Mouse (Mus musculus) right cerebral cortex, postnatal 25 days (tissue): ENCODE results near the gene Pnpla7.
A peak's percentile ranks its signal among the peaks of the same experiment; 100 is the strongest.
"Not testable (repeated sequence)": the region's sequence is repeated elsewhere in the genome, so short reads cannot be mapped to it uniquely, and the experiment has no call there.

ENCODE experiments used
- DNase-seq: peaks from one replicate; pipeline ENCODE4 v3.0.0; 2022

Pnpla7 gene

GRCm38 (mm10) chr2:24975704-24976297 is at the start of gene Pnpla7:
Pnpla7 (plus strand) TSS chr2:24976033.
- peak; percentile 67 for DNase-seq

GRCm38 (mm10) chr2:24926345-24926964 is 49.4 kb upstream of the Pnpla7 start:
- no peak for DNase-seq

- DNase-seq, result no peak
Measured at GRCm38 (mm10) chr2:24926965-24927358, 48.9 kb upstream of the Pnpla7 start.

- DNase-seq, result no peak
Measured at GRCm38 (mm10) chr2:24927810-24928479, 47.9 kb upstream of the Pnpla7 start.

- DNase-seq, result no peak
Measured at GRCm38 (mm10) chr2:24929119-24929518, 46.7 kb upstream of the Pnpla7 start.

GRCm38 (mm10) chr2:24929593-24929992 is 46.2 kb upstream of the Pnpla7 start:
- DNase-seq, result no peak

- DNase-seq, result peak; percentile 17
Measured at GRCm38 (mm10) chr2:24934441-24934963, 41.3 kb upstream of the Pnpla7 start.

GRCm38 (mm10) chr2:24935057-24935796 is 40.6 kb upstream of the Pnpla7 start, which contains the start of gene Arrdc1:
Arrdc1 (minus strand) TSS chr2:24935252.
- DNase-seq, result peak; percentile 77

GRCm38 (mm10) chr2:24942092-24942491 is 33.7 kb upstream of the Pnpla7 start:
- no peak for DNase-seq

- DNase-seq, result not testable (repeated sequence)
Measured at GRCm38 (mm10) chr2:24944304-24944703, 31.5 kb upstream of the Pnpla7 start.

- DNase-seq, result peak; percentile 99
Measured at GRCm38 (mm10) chr2:24949421-24950188, 26.2 kb upstream of the Pnpla7 start, which contains the start of gene Zmynd19. Zmynd19 (plus strand) TSS chr2:24949792.

GRCm38 (mm10) chr2:24950189-24950535 is 25.7 kb upstream of the Pnpla7 start:
- DNase-seq, result no peak

- DNase-seq, result no peak
Measured at GRCm38 (mm10) chr2:24952537-24953055, 23.2 kb upstream of the Pnpla7 start.

- DNase-seq, result peak; percentile 9
Measured at GRCm38 (mm10) chr2:24960910-24961309, 14.9 kb upstream of the Pnpla7 start.

GRCm38 (mm10) chr2:24962304-24963000 is 13.4 kb upstream of the Pnpla7 start, which contains the start of gene Dph7:
Dph7 (plus strand) TSS chr2:24962400.
- peak; percentile 89 for DNase-seq

GRCm38 (mm10) chr2:24970386-24970785 is 5.4 kb upstream of the Pnpla7 start:
- no peak for DNase-seq

GRCm38 (mm10) chr2:24974452-24974851 is 1.4 kb upstream of the Pnpla7 start:
- DNase-seq, result not testable (repeated sequence)

GRCm38 (mm10) chr2:24974906-24975703 is 728 bp upstream of the Pnpla7 start, which contains the start of gene Mrpl41:
Mrpl41 (minus strand) TSS chr2:24975098.
- DNase-seq, result peak; percentile 97

- DNase-seq, result no peak
Measured at GRCm38 (mm10) chr2:24976960-24977359, 1.1 kb downstream of the Pnpla7 start.

GRCm38 (mm10) chr2:24987762-24988161 is 11.9 kb downstream of the Pnpla7 start:
- DNase-seq, result no peak
